Mouse (Mus musculus): ENCODE results near the gene Cfap299.
A peak's percentile ranks its signal among the peaks of the same experiment; 100 is the strongest.
"Not testable (repeated sequence)": the region's sequence is repeated elsewhere in the genome, so short reads cannot be mapped to it uniquely, and the experiment has no call there.

Gene Cfap299

GRCm38 (mm10) chr5:98328848-98329624, at the start of gene Cfap299:
Gene Cfap299 (plus strand): TSS chr5:98329304.
- peak; percentile 40 for DNase-seq (ENCODE audit: low read depth)

- no peak for DNase-seq (ENCODE audit: low read depth)
Measured at GRCm38 (mm10) chr5:98281993-98282392, 47.1 kb upstream of the Cfap299 start.

- DNase-seq (ENCODE audit: low read depth) = no peak
Measured at GRCm38 (mm10) chr5:98283696-98284478, 45.2 kb upstream of the Cfap299 start.

- no peak for DNase-seq (ENCODE audit: low read depth)
Measured at GRCm38 (mm10) chr5:98290642-98291041, 38.5 kb upstream of the Cfap299 start.

GRCm38 (mm10) chr5:98292388-98293048, 36.6 kb upstream of the Cfap299 start:
- DNase-seq (ENCODE audit: low read depth) = no peak

- DNase-seq (ENCODE audit: low read depth) = no peak
Measured at GRCm38 (mm10) chr5:98293049-98293715, 35.9 kb upstream of the Cfap299 start.

- DNase-seq (ENCODE audit: low read depth) = no peak
Measured at GRCm38 (mm10) chr5:98300079-98300478, 29.0 kb upstream of the Cfap299 start.

GRCm38 (mm10) chr5:98305673-98306072, 23.4 kb upstream of the Cfap299 start:
- no peak for DNase-seq (ENCODE audit: low read depth)

- DNase-seq (ENCODE audit: low read depth) = no peak
Measured at GRCm38 (mm10) chr5:98306528-98306927, 22.6 kb upstream of the Cfap299 start.

- no peak for DNase-seq (ENCODE audit: low read depth)
Measured at GRCm38 (mm10) chr5:98326625-98327024, 2.5 kb upstream of the Cfap299 start.

GRCm38 (mm10) chr5:98343751-98344150, 14.6 kb downstream of the Cfap299 start:
- not testable (repeated sequence) for DNase-seq (ENCODE audit: low read depth)

GRCm38 (mm10) chr5:98344581-98344980, 15.5 kb downstream of the Cfap299 start:
- peak; percentile 20 for DNase-seq (ENCODE audit: low read depth)

- no peak for DNase-seq (ENCODE audit: low read depth)
Measured at GRCm38 (mm10) chr5:98346067-98346466, 17.0 kb downstream of the Cfap299 start.

- peak; percentile 64 for DNase-seq (ENCODE audit: low read depth)
Measured at GRCm38 (mm10) chr5:98348605-98349004, 19.5 kb downstream of the Cfap299 start.

GRCm38 (mm10) chr5:98359912-98360311, 30.8 kb downstream of the Cfap299 start:
- no peak for DNase-seq (ENCODE audit: low read depth)

- DNase-seq (ENCODE audit: low read depth) = no peak
Measured at GRCm38 (mm10) chr5:98360792-98361419, 31.8 kb downstream of the Cfap299 start.

GRCm38 (mm10) chr5:98363428-98363827, 34.3 kb downstream of the Cfap299 start:
- DNase-seq (ENCODE audit: low read depth) = peak; percentile 14

- DNase-seq (ENCODE audit: low read depth) = no peak
Measured at GRCm38 (mm10) chr5:98365340-98365739, 36.2 kb downstream of the Cfap299 start.

- DNase-seq (ENCODE audit: low read depth) = no peak
Measured at GRCm38 (mm10) chr5:98368822-98369221, 39.7 kb downstream of the Cfap299 start.

GRCm38 (mm10) chr5:98369426-98369825, 40.3 kb downstream of the Cfap299 start:
- DNase-seq (ENCODE audit: low read depth) = no peak

- DNase-seq (ENCODE audit: low read depth) = no peak
Measured at GRCm38 (mm10) chr5:98376058-98376798, 47.1 kb downstream of the Cfap299 start.
